In the genomic region with DNA sequence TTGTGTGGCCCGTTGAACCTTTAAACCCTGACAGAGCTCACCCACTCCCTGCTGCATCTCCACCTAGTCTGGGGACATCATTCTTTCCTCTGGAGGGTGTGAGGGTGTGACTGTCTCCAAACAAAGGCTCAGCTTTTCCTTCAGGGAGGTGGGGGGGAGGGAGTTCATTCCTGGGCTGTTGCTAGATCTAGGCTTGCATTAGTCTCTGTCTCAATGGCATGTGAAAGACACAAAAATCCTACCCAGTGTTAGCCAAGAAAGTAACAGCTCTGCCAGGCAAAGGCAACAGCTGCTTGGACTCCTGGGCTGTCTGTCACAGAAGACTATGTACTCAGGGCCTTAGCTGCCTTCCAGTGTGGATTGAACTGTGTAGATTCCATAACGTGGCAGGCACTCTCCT, we compare ENCODE assay signal across 16 mouse cellular contexts.
A peak's percentile ranks its signal among the peaks of the same experiment; 100 is the strongest.
DNase-seq lines count a peak whose midpoint lies in the region; ATAC-seq lines count a peak whose summit lies in the region.
"Had no signal": no experiment of that assay in that cellular context is flagged by ENCODE, and none has a peak within 500 bp of the region (broad histone marks: within the 10 kb centered on the region; RNA-seq: fewer than 3 reads in every experiment).

No protein-coding gene starts in this region.

- peak; percentile 6 for DNase-seq in forebrain, embryonic 11.5 days (ENCODE audit: low spot score)
- no peak for DNase-seq in forebrain, embryonic 10.5 days (ENCODE audit: extremely low spot score, low spot score)
- peak; percentile 83 for DNase-seq in ES-CJ7 (ENCODE audit: low read depth, low spot score)
- DNase-seq in cerebellum, adult 8-10 months, result no peak
- no peak for DNase-seq in layer of hippocampus, adult 11-12 months (ENCODE audit: low spot score)
- DNase-seq in thymus, adult 18-20 months, result no peak
- DNase-seq: cerebellum, adult 9-10 months; kidney, postnatal 14 days; left cerebral cortex, postnatal 4 days had no signal

- WGBS in forebrain, embryonic 11.5 days, result 61% methylated on average over 2 of the region's 2 CpGs
- WGBS in forebrain, embryonic 10.5 days, result 56% methylated on average over 2 of the region's 2 CpGs

- H3K9me3 ChIP-seq in forebrain, embryonic 11.5 days (ENCODE audit: control insufficient read depth, low read length), result no peaks in the 10 kb centered on the region
- H3K9me3 ChIP-seq in forebrain, embryonic 10.5 days, result no peaks in the 10 kb centered on the region
- H3K9me3 ChIP-seq: forebrain, embryonic 13.5 days; heart, embryonic 13.5 days; hindbrain, embryonic 10.5 days; liver, embryonic 15.5 days had no signal

- H3K27me3 ChIP-seq in forebrain, embryonic 11.5 days (ENCODE audit: control insufficient read depth, insufficient read depth, low read length), result no peaks in the 10 kb centered on the region
- H3K27me3 ChIP-seq in forebrain, embryonic 10.5 days (ENCODE audit: poor library complexity, severe bottlenecking), result no peaks in the 10 kb centered on the region
- H3K27me3 ChIP-seq: forebrain, embryonic 13.5 days; heart, embryonic 13.5 days; liver, embryonic 15.5 days had no signal

- H3K36me3 ChIP-seq in forebrain, embryonic 11.5 days (ENCODE audit: control insufficient read depth, insufficient read depth, low read length), result no peaks in the 10 kb centered on the region
- H3K36me3 ChIP-seq in forebrain, embryonic 10.5 days (replicated peaks), result no peaks in the 10 kb centered on the region
- H3K36me3 ChIP-seq: heart, embryonic 13.5 days; hindbrain, embryonic 10.5 days; liver, embryonic 15.5 days had no signal

- H3K4me3 ChIP-seq in forebrain, embryonic 11.5 days (ENCODE audit: low read depth, low read length), result no peak overlapping the region
- H3K4me3 ChIP-seq in forebrain, embryonic 10.5 days, result no peak overlapping the region
- H3K4me3 ChIP-seq: forebrain, embryonic 13.5 days; heart, embryonic 13.5 days; hindbrain, embryonic 10.5 days; liver, embryonic 15.5 days had no signal

- H3K4me1 ChIP-seq in forebrain, embryonic 11.5 days (replicated peaks; ENCODE audit: control insufficient read depth, insufficient read depth, low read length), result no peaks in the 10 kb centered on the region
- H3K4me1 ChIP-seq in forebrain, embryonic 10.5 days, result peaks cover 10% of the 10 kb centered on the region
- H3K4me1 ChIP-seq: forebrain, embryonic 13.5 days; liver, embryonic 15.5 days had no signal

- no peak overlapping the region for H3K9ac ChIP-seq in forebrain, embryonic 11.5 days (ENCODE audit: low read length)
- H3K9ac ChIP-seq: forebrain, embryonic 13.5 days; heart, embryonic 13.5 days; liver, embryonic 15.5 days had no signal

- H3K27ac ChIP-seq in forebrain, embryonic 11.5 days (ENCODE audit: low read depth, low read length), result no peak overlapping the region
- H3K27ac ChIP-seq in forebrain, embryonic 10.5 days, result no peak overlapping the region
- H3K27ac ChIP-seq: forebrain, embryonic 13.5 days; heart, embryonic 13.5 days; hindbrain, embryonic 10.5 days; liver, embryonic 15.5 days had no signal

- no peak overlapping the region for H3K4me2 ChIP-seq in forebrain, embryonic 11.5 days (ENCODE audit: low read depth, low read length, severe bottlenecking)
- H3K4me2 ChIP-seq: forebrain, embryonic 13.5 days; heart, embryonic 13.5 days; liver, embryonic 15.5 days had no signal

- no peak for ATAC-seq in forebrain, embryonic 11.5 days (replicated peaks; ENCODE audit: low FRiP score)
- peak; percentile 7; the same call in 1 of the 2 replicates for ATAC-seq in common myeloid progenitor, adult 5-6 weeks (replicated peaks; ENCODE audit: low read depth, poor library complexity, severe bottlenecking)
- ATAC-seq in megakaryocyte-erythroid progenitor cell, adult 5-6 weeks (replicated peaks; ENCODE audit: low FRiP score, low TSS enrichment, poor library complexity, severe bottlenecking), result peak; percentile 16; the same call in 1 of the 2 replicates
- ATAC-seq: forebrain, embryonic 13.5 days; intestine, embryonic 16.5 days had no signal

Comparison
In these comparisons a context has a peak if more than half of its experiments do, and no peak if none do; other contexts are left out.
1. DNase-seq: peak in forebrain, embryonic 11.5 days (single experiment) and ES-CJ7 (single experiment); none in forebrain, embryonic 10.5 days (single experiment), cerebellum, adult 8-10 months (single experiment), layer of hippocampus, adult 11-12 months (single experiment) and thymus, adult 18-20 months (0 of 2).